Mouse (Mus musculus) c-Kit-positive CD71-positive TER-119-negative erythroid progenitor cells, embryonic 14.5 days (primary cell): ENCODE results near the gene Olfr1151.

Source experiments
- DNase-seq: peaks from one replicate; pipeline ENCODE4 v3.0.0-alpha.2; 2013; ENCODE audit warnings: low read depth

The Olfr1151 gene

GRCm38 (mm10) chr2:87855562-87855961 lies at the start of gene Olfr1151:
Gene Olfr1151 (plus strand): TSS chr2:87855862.
- no peak for DNase-seq

- DNase-seq: no peak
Measured at GRCm38 (mm10) chr2:87809522-87809921, 46.1 kb upstream of the Olfr1151 start, which contains the start of gene Olfr1145. Gene Olfr1145 (plus strand): TSS chr2:87809822.

- no peak for DNase-seq
Measured at GRCm38 (mm10) chr2:87830233-87830632, 25.4 kb upstream of the Olfr1151 start, which contains the start of gene Olfr1148. Gene Olfr1148 (plus strand): TSS chr2:87830533.

GRCm38 (mm10) chr2:87843693-87844092 lies 12.0 kb upstream of the Olfr1151 start, which contains the start of gene Olfr1150-ps1:
Gene Olfr1150-ps1 (plus strand): TSS chr2:87843993.
- no peak for DNase-seq

GRCm38 (mm10) chr2:87866192-87866591 lies 10.5 kb downstream of the Olfr1151 start, which contains the start of gene Olfr1152:
Gene Olfr1152 (plus strand): TSS chr2:87866492.
- no peak for DNase-seq

GRCm38 (mm10) chr2:87894662-87895061 lies 39.0 kb downstream of the Olfr1151 start, which contains the start of gene Olfr1153:
Gene Olfr1153 (plus strand): TSS chr2:87894962.
- no peak for DNase-seq

- DNase-seq: no peak
Measured at GRCm38 (mm10) chr2:87905066-87905465, 49.4 kb downstream of the Olfr1151 start, which contains the start of gene Olfr1154. Gene Olfr1154 (minus strand): TSS chr2:87905166.
